Mouse (Mus musculus) liver, embryonic 14.5 days (tissue): ENCODE results near the gene Tnfrsf26. TPM values are rescaled to one million over a fixed set of nuclear protein-coding genes. Genes with fewer than 3 reads are reported as not detected.
"Not testable (repeated sequence)": the region's sequence is repeated elsewhere in the genome, so short reads cannot be mapped to it uniquely, and the experiment has no call there.

Experiments used
- ATAC-seq: fragments of 200-750 bp; cut with Nextera tagmentation; 2 replicates; pipeline ENCODE4 v1.8.0; 2017; ENCODE audit warnings: moderate number of reproducible peaks, mild to moderate bottlenecking, moderate library complexity; ENCODE audit not compliant: insufficient read depth
- DNase-seq, 3 experiments: peaks; one replicate each; pipeline ENCODE4 v3.0.0-alpha.2; 2012 to 2013; ENCODE audit warnings: low read depth in 3 of 3, low spot score in 3 of 3
- H3K27ac ChIP-seq: fragments of 300-500 bp; sonication (generic); 2 replicates; pipeline ENCODE4 v1.5.1; 2014; ENCODE audit warnings: moderate library complexity, mild to moderate bottlenecking, control low read depth, inconsistent platforms
- H3K27me3 ChIP-seq: fragments of 300-500 bp; sonication (generic); 2 replicates; pipeline ENCODE4 v1.6.1; 2014; ENCODE audit warnings: mild to moderate bottlenecking, low read length, moderate library complexity; ENCODE audit not compliant: control insufficient read depth, insufficient read depth
- H3K36me3 ChIP-seq: fragments of 300-500 bp; sonication (generic); replicated peaks from 2 replicates; pipeline ENCODE4 v1.6.1; 2014; ENCODE audit warnings: low read depth; ENCODE audit not compliant: control insufficient read depth, insufficient read depth
- H3K4me1 ChIP-seq, 2 experiments: fragments of 200-500 bp in 1 of 2; fragments of 300-500 bp in 1 of 2; sonication (generic) in 1 of 2; replicated peaks; 2 replicates each; pipeline ENCODE4 v1.6.1; 2012 to 2014; ENCODE audit warnings: antibody characterized with exemption in 1 of 2, inconsistent platforms in 1 of 2, low read length in 1 of 2; ENCODE audit not compliant: control insufficient read depth in 2 of 2, insufficient read depth in 2 of 2
- H3K4me2 ChIP-seq: fragments of 300-500 bp; sonication (generic); 2 replicates; pipeline ENCODE4 v1.6.1; 2014; ENCODE audit warnings: low read depth, mild to moderate bottlenecking, control low read depth, moderate library complexity
- H3K4me3 ChIP-seq, 2 experiments: fragments of 200-500 bp in 1 of 2; fragments of 300-500 bp in 1 of 2; sonication (generic) in 1 of 2; 2 replicates each; pipeline ENCODE4 v1.5.1; 2012 to 2014; ENCODE audit warnings: low read depth in 2 of 2, low read length in 2 of 2, mild to moderate bottlenecking in 2 of 2, control low read depth in 1 of 2, inconsistent platforms in 1 of 2, moderate library complexity in 1 of 2; ENCODE audit not compliant: insufficient read depth in 1 of 2
- H3K9ac ChIP-seq: fragments of 300-500 bp; sonication (generic); replicated peaks from 2 replicates; pipeline ENCODE4 v1.6.1; 2014; ENCODE audit warnings: mild to moderate bottlenecking, control low read depth, moderate library complexity
- H3K9me3 ChIP-seq: fragments of 300-500 bp; sonication (generic); 2 replicates; pipeline ENCODE4 v1.6.1; 2016; ENCODE audit warnings: low read length, mixed read lengths; ENCODE audit not compliant: control insufficient read depth
- CTCF ChIP-seq: IDR thresholded peaks from 2 replicates; pipeline ENCODE4 v1.5.1; 2016; ENCODE audit warnings: antibody characterized with exemption, low read depth, control low read depth
- EP300 ChIP-seq: IDR thresholded peaks from 2 replicates; pipeline ENCODE4 v1.6.1; 2016; ENCODE audit warnings: antibody characterized with exemption, low read depth
- WGBS: fragments of 180-500 bp; shearing (Covaris S2); extraction: QIAGEN DNeasy Blood & Tissue Kit; methylation state at CpG from one replicate; pipeline ENCODE4 v1.1.7; 2014; ENCODE audit not compliant: insufficient replicate concordance; 5-methylcytosine and 5-hydroxymethylcytosine counted together
- polyA plus RNA-seq, 2 experiments: library from polyadenylated mRNA; depleted of rRNA in 1 of 2; stranded (reverse) in 1 of 2; unstranded in 1 of 2; fragments of >200 nt; fragmentation: Nextera tagmentation in 1 of 2; extraction: Ambion mirVana in 1 of 2; gene quantifications; 2 replicates each; pipeline versions ENCODE4 v1.2.1 to v1.2.3; 2012 to 2014

Gene Tnfrsf26
- polyA plus RNA-seq (2012; rRNA removed) (0.27 and 0.29 TPM in 2 replicates), polyA plus RNA-seq (2014; fragmentation: Nextera tagmentation; extraction: Ambion mirVana) (0.52 and 0.65 TPM in 2 replicates)

DNA sequence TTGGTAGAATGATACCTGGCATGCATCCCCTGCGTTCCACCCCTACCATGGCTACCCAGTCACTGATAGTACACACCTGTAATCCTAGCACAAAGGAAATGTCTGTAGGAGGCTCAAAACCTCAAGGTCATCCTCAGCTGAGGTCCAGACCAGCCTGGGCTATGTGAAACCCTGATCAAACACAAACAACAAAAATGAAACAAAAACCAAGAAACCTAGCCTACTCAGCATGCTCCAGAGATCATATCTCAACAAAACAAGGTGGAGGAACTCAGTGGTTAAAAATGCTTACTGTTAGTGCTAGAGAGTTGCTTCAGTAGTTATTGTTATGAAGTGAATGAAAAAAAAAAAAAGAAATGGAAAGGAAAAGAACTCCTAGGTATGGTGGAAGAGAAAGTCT is at the start of gene Tnfrsf26:
Gene Tnfrsf26 (minus strand): TSS at position 183 of the 400 bp plus-strand sequence.
- DNase-seq (no peak), ATAC-seq (no peak)
- Histone ChIP-seq H3K9me3 (no peaks in the 10 kb centered on the region), H3K9ac (no peak within 1 kb of the TSS), H3K4me3 (no peak within 1 kb of the TSS), H3K27ac (no peak within 1 kb of the TSS), H3K4me1 (no peaks in the 10 kb centered on the region), H3K4me2 (no peak within 1 kb of the TSS; the same call in 1 of the 2 replicates), H3K27me3 (no peaks in the 10 kb centered on the region), H3K36me3 (no peaks in the 10 kb centered on the region)
- TF ChIP-seq EP300 (no peak), CTCF (no peak)
- 87% methylated on average over 1 of the region's 1 CpGs for WGBS

DNA sequence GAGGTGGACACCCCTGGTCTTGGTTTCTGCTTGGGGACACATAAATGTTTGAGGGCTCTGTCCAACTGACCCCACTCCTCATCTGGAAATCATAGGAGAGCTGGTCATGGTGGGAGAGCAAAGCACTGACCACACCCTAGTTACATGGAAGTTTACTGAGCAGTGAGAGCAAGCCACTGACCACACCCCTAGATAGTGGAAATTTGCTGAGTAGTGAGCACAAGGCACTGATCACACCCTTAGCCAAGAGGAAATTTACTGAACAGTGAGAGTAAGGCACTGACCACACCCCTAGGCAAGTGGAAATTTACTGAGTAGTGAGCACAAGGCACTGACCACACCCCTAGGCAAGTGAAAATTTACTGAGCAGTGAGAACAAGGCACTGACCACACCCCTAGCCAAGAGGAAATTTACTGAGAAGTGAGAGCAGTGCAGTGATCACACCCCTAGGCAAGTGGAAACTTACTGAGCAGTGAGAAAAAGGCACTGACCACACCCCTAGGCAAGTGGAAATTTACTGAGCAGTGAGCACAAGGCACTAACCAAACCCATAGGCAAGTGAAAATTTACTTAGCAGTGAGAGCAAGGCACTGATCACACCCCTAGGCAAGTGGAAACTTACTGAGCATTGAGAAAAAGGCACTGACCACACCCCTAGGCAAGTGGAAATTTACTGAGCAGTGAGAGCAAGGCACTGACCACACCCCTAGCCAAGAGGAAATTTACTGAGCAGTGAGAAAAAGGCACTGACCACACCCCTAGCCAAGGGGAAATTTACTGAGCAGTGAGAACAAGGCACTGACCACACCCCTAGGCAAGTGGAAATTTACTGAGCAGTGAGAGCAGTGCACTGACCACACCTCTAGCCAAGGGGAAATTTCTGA is 38.1 kb upstream of the Tnfrsf26 start:
- no peaks in the 10 kb centered on the region for H3K9me3 ChIP-seq
- no peak overlapping the region for H3K4me2 ChIP-seq
- H3K4me3 ChIP-seq = no peak overlapping the region
- peaks cover 0 to 10% of the 10 kb centered on the region in 2 experiments; a peak in 2 of 4 replicates for H3K4me1 ChIP-seq
- peak in 1 of 3 experiments; percentile 26 for DNase-seq
- no peak overlapping the region for H3K9ac ChIP-seq
- no peak overlapping the region for H3K27ac ChIP-seq
- no peaks in the 10 kb centered on the region for H3K27me3 ChIP-seq
- H3K36me3 ChIP-seq = no peaks in the 10 kb centered on the region
- no peak for ATAC-seq
- TF ChIP-seq CTCF (no peak), EP300 (no peak)

DNA sequence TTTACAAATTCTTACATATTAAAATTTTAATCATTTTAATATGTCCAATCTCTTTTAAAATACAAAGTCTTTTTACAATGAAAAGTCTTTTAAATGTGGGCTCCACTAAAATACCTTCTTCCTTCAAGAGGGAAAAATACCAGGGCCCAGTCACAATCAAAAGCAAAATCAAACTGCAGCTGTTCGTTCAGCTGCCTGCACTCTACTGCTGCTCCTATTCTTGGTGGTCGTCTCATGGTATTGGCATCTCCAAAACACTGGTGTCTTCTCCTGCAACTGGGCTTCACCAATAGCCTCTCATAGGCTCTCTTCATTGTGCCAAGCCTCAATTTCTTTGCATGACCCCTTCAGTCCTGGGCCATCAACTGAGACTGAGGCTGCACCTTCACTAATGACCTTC is 34.9 kb upstream of the Tnfrsf26 start:
- Histone ChIP-seq H3K9ac (no peak overlapping the region), H3K27me3 (no peaks in the 10 kb centered on the region), H3K4me1 (peaks cover 0 to 10% of the 10 kb centered on the region in 2 experiments; a peak in 2 of 4 replicates), H3K9me3 (no peaks in the 10 kb centered on the region), H3K36me3 (no peaks in the 10 kb centered on the region), H3K4me3 (no peak overlapping the region), H3K27ac (no peak overlapping the region), H3K4me2 (no peak overlapping the region)
- WGBS = 52% methylated on average over 2 of the region's 2 CpGs
- DNase-seq (no peak), ATAC-seq (no peak)
- TF ChIP-seq EP300 = no peak
- no peak for TF ChIP-seq CTCF

DNA sequence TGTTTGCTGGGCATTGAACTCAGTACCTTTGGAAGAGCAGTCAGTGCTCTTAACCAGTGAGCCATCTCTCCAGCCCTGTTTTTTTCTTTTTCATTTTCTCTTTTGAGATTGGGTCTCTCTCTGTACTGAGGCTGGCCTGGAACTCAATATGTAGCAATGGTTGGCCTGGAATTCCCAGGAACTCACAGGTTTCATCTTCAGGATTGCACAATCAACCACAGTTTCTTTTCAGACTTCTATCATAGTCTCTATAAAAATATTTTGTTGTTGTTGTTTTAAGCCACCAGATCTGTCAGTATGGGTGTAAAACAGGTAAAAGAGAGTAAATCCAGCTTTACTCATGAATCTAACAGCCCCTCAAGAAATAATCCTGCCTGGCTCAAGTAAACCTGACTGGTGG is 32.3 kb upstream of the Tnfrsf26 start:
- ATAC-seq (no peak), DNase-seq (no peak)
- Histone ChIP-seq H3K27me3 (no peaks in the 10 kb centered on the region), H3K9me3 (no peaks in the 10 kb centered on the region), H3K27ac (no peak overlapping the region), H3K4me1 (no peaks in the 10 kb centered on the region), H3K4me3 (no peak overlapping the region), H3K36me3 (no peaks in the 10 kb centered on the region), H3K4me2 (no peak overlapping the region), H3K9ac (no peak overlapping the region)
- TF ChIP-seq CTCF = no peak
- TF ChIP-seq EP300 = no peak

DNA sequence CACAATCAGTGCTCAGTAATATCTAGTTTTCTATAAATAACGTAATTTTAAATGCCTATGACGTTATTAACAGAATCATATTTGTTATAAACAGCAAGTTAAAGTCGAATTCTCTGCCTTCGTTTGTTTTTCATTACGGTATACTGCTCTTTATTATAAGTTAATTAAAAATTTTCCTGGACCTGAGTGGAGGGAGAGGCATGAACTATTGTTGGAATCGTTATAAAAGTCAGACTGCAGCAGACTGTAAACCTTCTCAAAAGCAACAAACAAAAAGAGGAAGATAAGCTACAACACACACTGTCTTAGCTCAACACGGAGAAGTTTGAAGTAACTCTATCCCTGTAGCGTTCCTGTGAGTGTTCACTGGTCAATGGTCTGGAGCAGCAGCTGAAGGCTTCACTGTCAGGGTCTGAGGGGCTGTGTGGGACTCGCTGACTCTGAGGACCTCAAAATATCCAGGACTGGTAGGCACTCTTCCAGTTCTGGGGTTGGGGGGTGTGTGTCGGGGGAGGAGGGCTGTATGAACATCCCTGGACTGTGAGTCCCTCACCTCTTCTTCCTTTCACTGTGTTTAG is 21.3 kb upstream of the Tnfrsf26 start:
- not testable (repeated sequence) for DNase-seq, H3K4me1 ChIP-seq, H3K4me2 ChIP-seq, H3K9ac ChIP-seq, ATAC-seq, H3K9me3 ChIP-seq, H3K36me3 ChIP-seq, H3K27ac ChIP-seq, H3K27me3 ChIP-seq
- 50% methylated on average over 10 of the region's 10 CpGs for WGBS
- peak overlapping the region in 1 of 2 experiments; percentile 43; a peak in 1 of 4 replicates for H3K4me3 ChIP-seq
